Mouse (Mus musculus) midbrain, postnatal 0 days (tissue): ENCODE results near the gene Camta1. TPM values are rescaled to one million over a fixed set of nuclear protein-coding genes. Genes with fewer than 3 reads are reported as not detected.

Experiments
- ATAC-seq: fragments of 200-750 bp; cut with Nextera tagmentation; 2 replicates; pipeline ENCODE4 v1.8.0; 2017; ENCODE audit warnings: moderate number of reproducible peaks, mild to moderate bottlenecking, moderate TSS enrichment, moderate library complexity; ENCODE audit not compliant: low FRiP score
- DNase-seq: peaks from one replicate; pipeline ENCODE4 v3.0.0-alpha.2; 2015; ENCODE audit warnings: low spot score
- H3K27ac ChIP-seq: fragments of 300-500 bp; sonication (generic); 2 replicates; pipeline ENCODE4 v1.5.1; 2014; ENCODE audit warnings: low read depth, mild to moderate bottlenecking, low read length, mixed read lengths
- H3K27me3 ChIP-seq: fragments of 300-500 bp; sonication (generic); 2 replicates; pipeline ENCODE4 v1.6.1; 2014; ENCODE audit warnings: low read length, control low read depth, mixed read lengths; ENCODE audit not compliant: insufficient read depth
- H3K36me3 ChIP-seq: fragments of 300-500 bp; sonication (generic); 2 replicates; pipeline ENCODE4 v1.6.1; 2014; ENCODE audit warnings: low read length, control low read depth, mixed read lengths; ENCODE audit not compliant: insufficient read depth
- H3K4me1 ChIP-seq: fragments of 300-500 bp; sonication (generic); 2 replicates; pipeline ENCODE4 v1.6.1; 2014; ENCODE audit warnings: mild to moderate bottlenecking, control low read depth, antibody characterized with exemption, low read length, mixed read lengths; ENCODE audit not compliant: insufficient read depth
- H3K4me2 ChIP-seq: fragments of 300-500 bp; sonication (generic); 2 replicates; pipeline ENCODE4 v1.6.1; 2014; ENCODE audit warnings: low read depth, mild to moderate bottlenecking, low read length, mixed read lengths; ENCODE audit not compliant: poor library complexity, severe bottlenecking
- H3K4me3 ChIP-seq: fragments of 300-500 bp; sonication (generic); 2 replicates; pipeline ENCODE4 v1.5.1; 2014; ENCODE audit warnings: low read depth, mild to moderate bottlenecking, low read length, moderate library complexity
- H3K9ac ChIP-seq: fragments of 300-500 bp; sonication (generic); replicated peaks from 2 replicates; pipeline ENCODE4 v1.6.1; 2014; ENCODE audit warnings: mild to moderate bottlenecking, low read length, moderate library complexity, mixed read lengths; ENCODE audit not compliant: poor library complexity, severe bottlenecking
- H3K9me3 ChIP-seq: fragments of 300-500 bp; sonication (generic); 2 replicates; pipeline ENCODE4 v1.6.1; 2016; ENCODE audit warnings: low read length, control low read depth
- CTCF ChIP-seq: IDR thresholded peaks from 2 replicates; pipeline ENCODE4 v1.5.1; 2016; ENCODE audit warnings: antibody characterized with exemption, mild to moderate bottlenecking
- WGBS: fragments of 180-500 bp; shearing (Covaris S2); extraction: QIAGEN DNeasy Blood & Tissue Kit; methylation state at CpG from one replicate; pipeline ENCODE4 v1.1.7; 2014; 5-methylcytosine and 5-hydroxymethylcytosine counted together
- polyA plus RNA-seq: library from polyadenylated mRNA; unstranded; fragments of >200 nt; fragmentation: Nextera tagmentation; extraction: Ambion mirVana; gene quantifications from 2 replicates; pipeline ENCODE4 v1.2.1, GENCODE M21; 2015
- total RNA-seq: library from RNA; depleted of rRNA; stranded (reverse); fragments of >200 nt; gene quantifications from 2 replicates; pipeline ENCODE4 v1.2.3, GENCODE M21; 2014

The Camta1 gene
- total and polyA plus RNA-seq, 2 experiments from 2014 or later: 140 to 153 TPM

- H3K36me3 ChIP-seq: no peaks in the 10 kb centered on the region
- ATAC-seq (no peak), DNase-seq (no peak)
- H3K27ac ChIP-seq: no peak overlapping the region
- H3K9ac ChIP-seq: no peak overlapping the region
- no peak overlapping the region for H3K4me2 ChIP-seq
- no peak overlapping the region for H3K4me3 ChIP-seq
- TF ChIP-seq CTCF: peak; percentile 51
- H3K4me1 ChIP-seq: no peaks in the 10 kb centered on the region
- 45% methylated on average over 6 of the region's 6 CpGs for WGBS
- no peaks in the 10 kb centered on the region for H3K27me3 ChIP-seq
- no peaks in the 10 kb centered on the region for H3K9me3 ChIP-seq
Measured at GRCm38 (mm10) chr4:150990148-150990547, 871.5 kb downstream of the Camta1 start.

GRCm38 (mm10) chr4:150980153-150980552 lies 881.5 kb downstream of the Camta1 start:
- TF ChIP-seq CTCF: no peak
- DNase-seq (no peak), ATAC-seq (no peak)
- 89% methylated on average over 5 of the region's 5 CpGs for WGBS
- Histone ChIP-seq H3K4me2 (no peak overlapping the region), H3K4me3 (no peak overlapping the region), H3K27me3 (no peaks in the 10 kb centered on the region), H3K36me3 (no peaks in the 10 kb centered on the region), H3K4me1 (no peaks in the 10 kb centered on the region), H3K27ac (no peak overlapping the region), H3K9me3 (no peaks in the 10 kb centered on the region), H3K9ac (no peak overlapping the region)

GRCm38 (mm10) chr4:150979455-150979854 lies 882.2 kb downstream of the Camta1 start:
- 81% methylated on average over 9 of the region's 9 CpGs for WGBS
- no peak overlapping the region for H3K4me3 ChIP-seq
- H3K27me3 ChIP-seq: no peaks in the 10 kb centered on the region
- H3K27ac ChIP-seq: no peak overlapping the region
- DNase-seq: no peak
- no peaks in the 10 kb centered on the region for H3K4me1 ChIP-seq
- H3K36me3 ChIP-seq: no peaks in the 10 kb centered on the region
- no peak for TF ChIP-seq CTCF
- no peak for ATAC-seq
- no peak overlapping the region for H3K9ac ChIP-seq
- no peak overlapping the region for H3K4me2 ChIP-seq
- H3K9me3 ChIP-seq: no peaks in the 10 kb centered on the region

GRCm38 (mm10) chr4:150978156-150978910 lies 883.3 kb downstream of the Camta1 start:
- 92% methylated on average over 21 of the region's 21 CpGs for WGBS
- no peak for DNase-seq
- no peaks in the 10 kb centered on the region for H3K9me3 ChIP-seq

GRCm38 (mm10) chr4:150975145-150975544 lies 886.5 kb downstream of the Camta1 start:
- Histone ChIP-seq H3K4me1 (no peaks in the 10 kb centered on the region), H3K27ac (no peak overlapping the region), H3K4me2 (no peak overlapping the region), H3K36me3 (no peaks in the 10 kb centered on the region), H3K9ac (no peak overlapping the region), H3K27me3 (no peaks in the 10 kb centered on the region), H3K9me3 (no peaks in the 10 kb centered on the region), H3K4me3 (no peak overlapping the region)
- DNase-seq (no peak), ATAC-seq (no peak)
- TF ChIP-seq CTCF: no peak
- 41% methylated on average over 1 of the region's 1 CpGs for WGBS

More at GRCm38 (mm10) chr4:150978156-150978910, 883.3 kb downstream of the Camta1 start:
- ATAC-seq: no peak
- no peak; the same call in 1 of the 2 replicates for TF ChIP-seq CTCF
- H3K4me3 ChIP-seq: no peak overlapping the region
- no peaks in the 10 kb centered on the region for H3K27me3 ChIP-seq
- H3K4me2 ChIP-seq: no peak overlapping the region
- H3K27ac ChIP-seq: no peak overlapping the region
- H3K36me3 ChIP-seq: no peaks in the 10 kb centered on the region
- no peaks in the 10 kb centered on the region for H3K4me1 ChIP-seq
- no peak overlapping the region for H3K9ac ChIP-seq

- H3K4me1 ChIP-seq: no peaks in the 10 kb centered on the region
- H3K27ac ChIP-seq: no peak overlapping the region
- H3K9me3 ChIP-seq: no peaks in the 10 kb centered on the region
- DNase-seq (no peak), ATAC-seq (no peak)
- no peak overlapping the region for H3K4me3 ChIP-seq
- H3K9ac ChIP-seq: no peak overlapping the region
- 83% methylated on average over 8 of the region's 8 CpGs for WGBS
- no peak overlapping the region for H3K4me2 ChIP-seq
- no peaks in the 10 kb centered on the region for H3K36me3 ChIP-seq
- no peak for TF ChIP-seq CTCF
- H3K27me3 ChIP-seq: no peaks in the 10 kb centered on the region
Measured at GRCm38 (mm10) chr4:150973264-150973663, 888.4 kb downstream of the Camta1 start.
